Mouse (Mus musculus) bone marrow, adult 2 months (tissue): ENCODE data around the gene Tmeff2.

Experiments used
- CTCF ChIP-seq: fragments of 200-500 bp; IDR thresholded peaks from 2 replicates; pipeline ENCODE4 v1.5.1; 2011; ENCODE audit warnings: low read length, control low read depth; ENCODE audit not compliant: control insufficient read depth, insufficient read depth
- POLR2A ChIP-seq: fragments of 200-500 bp; IDR thresholded peaks from 2 replicates; pipeline ENCODE4 v1.6.1; 2011; ENCODE audit warnings: low read depth, mild to moderate bottlenecking, control low read depth, low read length, borderline replicate concordance; ENCODE audit not compliant: control insufficient read depth

GRCm38 (mm10) chr1:50897696-50898095 lies 2.8 kb upstream of the Tmeff2 start:
- TF ChIP-seq CTCF = no peak
- no peak for TF ChIP-seq POLR2A
